In the genomic region with DNA sequence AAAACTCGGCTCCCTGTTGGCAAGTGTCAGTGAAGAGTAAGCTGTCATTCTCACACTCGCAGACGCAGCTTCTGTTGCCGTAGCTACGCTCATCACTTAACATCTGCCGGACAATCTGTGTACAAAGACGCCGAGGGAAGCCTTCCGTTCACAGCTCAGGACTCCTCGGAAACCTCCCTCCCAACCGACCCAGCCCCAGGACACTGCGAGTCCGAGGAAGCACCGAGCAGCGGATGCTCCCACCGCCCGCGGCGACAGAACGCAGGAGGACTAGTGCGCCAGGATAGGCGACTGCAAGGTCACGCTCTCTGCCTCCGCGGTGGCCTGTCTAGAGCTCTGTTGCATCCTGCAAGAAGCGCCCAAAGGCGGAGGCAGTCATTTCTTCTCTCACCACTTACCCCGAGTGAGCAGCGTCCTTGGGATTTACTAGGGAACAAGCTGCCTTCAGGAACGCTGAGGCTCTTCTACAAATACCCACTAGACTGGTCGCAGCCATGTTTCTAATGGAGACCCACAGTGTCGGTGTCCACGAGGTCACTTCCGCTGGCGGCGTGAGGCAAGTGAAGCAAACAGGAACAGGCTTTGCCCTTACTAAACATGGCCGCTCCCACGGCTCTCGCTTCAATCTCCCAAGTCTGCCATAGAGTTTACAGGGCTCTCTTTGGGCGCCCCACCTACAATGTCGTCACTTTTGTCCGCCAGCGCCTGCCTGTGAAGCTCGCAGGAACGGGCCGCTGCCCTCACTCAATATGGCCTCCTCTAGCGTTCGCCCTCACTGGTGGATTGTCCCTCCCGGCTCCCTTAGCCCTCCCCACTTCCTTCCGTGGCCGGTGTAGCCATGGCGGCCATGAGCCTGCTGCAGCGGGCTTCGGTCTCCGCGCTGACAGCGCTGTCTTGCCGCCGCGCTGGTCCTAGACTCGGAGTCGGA, we compare ENCODE assay signal across 8 mouse cellular contexts. TPM values are rescaled to one million over a fixed set of nuclear protein-coding genes. Genes with fewer than 3 reads are reported as not detected.
DNase-seq lines count a peak whose midpoint lies in the region; ATAC-seq lines count a peak whose summit lies in the region.

TSS of gene Ndufb5 (plus strand) at position 747 of the 928 bp plus-strand sequence.

- H3K9me3 ChIP-seq in heart, embryonic 14.5 days (ENCODE audit: control insufficient read depth, low read length), result no peaks in the 10 kb centered on the region
- no peaks in the 10 kb centered on the region for H3K9me3 ChIP-seq in liver, embryonic 13.5 days (replicated peaks)
- no peaks in the 10 kb centered on the region for H3K9me3 ChIP-seq in stomach, embryonic 16.5 days (replicated peaks; ENCODE audit: control insufficient read depth, low read length)

- H3K27me3 ChIP-seq in heart, embryonic 14.5 days (ENCODE audit: control insufficient read depth, insufficient read depth, low read length), result no peaks in the 10 kb centered on the region
- H3K27me3 ChIP-seq in liver, embryonic 13.5 days, result no peaks in the 10 kb centered on the region
- H3K27me3 ChIP-seq in stomach, embryonic 16.5 days (ENCODE audit: control insufficient read depth, insufficient read depth, low read length), result no peaks in the 10 kb centered on the region

- H3K9ac ChIP-seq in heart, embryonic 14.5 days (ENCODE audit: low read length), result peak within 1 kb of the TSS; percentile 95
- H3K9ac ChIP-seq in liver, embryonic 13.5 days, result peak within 1 kb of the TSS; percentile 88
- H3K9ac ChIP-seq in stomach, embryonic 16.5 days (ENCODE audit: low read length), result peak within 1 kb of the TSS; percentile 90

- peak within 1 kb of the TSS; percentile 73 to 80 for H3K4me3 ChIP-seq in heart, embryonic 14.5 days (ENCODE audit: control insufficient read depth in 1 of 2, insufficient read depth in 1 of 2, low read depth in 1 of 2, low read length in 2 of 2)
- H3K4me3 ChIP-seq in liver, embryonic 13.5 days (replicated peaks), result peak within 1 kb of the TSS; percentile 90
- H3K4me3 ChIP-seq in stomach, embryonic 16.5 days (replicated peaks; ENCODE audit: low read length), result peak within 1 kb of the TSS; percentile 96

- under 1% methylated on average over 62 of the region's 62 CpGs for WGBS in heart, embryonic 14.5 days
- under 1% methylated on average over 62 of the region's 62 CpGs for WGBS in liver, embryonic 13.5 days (ENCODE audit: insufficient replicate concordance)
- under 1% methylated on average over 62 of the region's 62 CpGs for WGBS in stomach, embryonic 16.5 days

- peak; percentile 98 for DNase-seq in c-Kit-negative CD71-positive TER-119-positive erythroid progenitor cells, embryonic 14.5 days (ENCODE audit: low read depth, low spot score)
- DNase-seq in fibroblast of lung, adult 2 months (ENCODE audit: low read depth), result peak; percentile 98
- DNase-seq in kidney, postnatal 14 days, result peak; percentile 99
- peak; percentile 97 for DNase-seq in liver, embryonic 13.5 days
- peak; percentile 96 for DNase-seq in neural tube, embryonic 10.5 days (ENCODE audit: extremely low spot score, low spot score)

- H3K4me1 ChIP-seq in heart, embryonic 14.5 days (ENCODE audit: control insufficient read depth in 2 of 2, insufficient read depth in 2 of 2, low read length in 2 of 2), result peaks cover 2 to 20% of the 10 kb centered on the region in 2 experiments; a peak in 2 of 4 replicates
- H3K4me1 ChIP-seq in liver, embryonic 13.5 days (replicated peaks), result peaks cover 39% of the 10 kb centered on the region
- peaks cover 8% of the 10 kb centered on the region for H3K4me1 ChIP-seq in stomach, embryonic 16.5 days (ENCODE audit: control insufficient read depth, insufficient read depth, low read length)

- peak within 1 kb of the TSS; percentile 72 for H3K4me2 ChIP-seq in heart, embryonic 14.5 days (ENCODE audit: low read length)
- peak within 1 kb of the TSS; percentile 88 for H3K4me2 ChIP-seq in liver, embryonic 13.5 days
- peak within 1 kb of the TSS; percentile 83 for H3K4me2 ChIP-seq in stomach, embryonic 16.5 days (ENCODE audit: low read depth, low read length)

- peak within 1 kb of the TSS; percentile 88 to 95 for H3K27ac ChIP-seq in heart, embryonic 14.5 days (replicated peaks in 1 of 2; ENCODE audit: control insufficient read depth in 1 of 2, insufficient read depth in 1 of 2, low read depth in 2 of 2, low read length in 2 of 2)
- peak within 1 kb of the TSS; percentile 83 for H3K27ac ChIP-seq in liver, embryonic 13.5 days
- H3K27ac ChIP-seq in stomach, embryonic 16.5 days (ENCODE audit: low read length), result peak within 1 kb of the TSS; percentile 82

- peak; percentile 93 for ATAC-seq in CD4-positive, CD25-positive, alpha-beta regulatory T cell, adult 4 months
- peak; percentile 97 for ATAC-seq in heart, embryonic 14.5 days (ENCODE audit: insufficient number of reproducible peaks, insufficient read depth, low FRiP score, low read depth)
- ATAC-seq in liver, embryonic 13.5 days (ENCODE audit: low read depth), result peak; percentile 94
- ATAC-seq in stomach, embryonic 16.5 days (ENCODE audit: insufficient read depth, low FRiP score), result peak; percentile 99

- H3K36me3 ChIP-seq in heart, embryonic 14.5 days (ENCODE audit: control insufficient read depth, insufficient read depth, low read length), result peaks cover 54% of the 10 kb centered on the region
- H3K36me3 ChIP-seq in liver, embryonic 13.5 days, result peaks cover 38% of the 10 kb centered on the region
- peaks cover 7% of the 10 kb centered on the region for H3K36me3 ChIP-seq in stomach, embryonic 16.5 days (ENCODE audit: control insufficient read depth, insufficient read depth, low read length)

RNA-seq across cellular contexts. Expression of gene Ndufb5, which starts in this region (rescaled TPM):
- 100 to 1,000 TPM; 219 to 273 TPM for polyA plus RNA-seq in CD4-positive, CD25-positive, alpha-beta regulatory T cell, adult 4 months (2017; shearing (Covaris generic))
- 643 and 662 TPM in 2 replicates for polyA plus RNA-seq in heart, embryonic 14.5 days (2014; fragmentation: Nextera tagmentation; extraction: Ambion mirVana)
- 172 and 175 TPM in 2 replicates for polyA plus RNA-seq in liver, embryonic 13.5 days (2015; fragmentation: Nextera tagmentation; extraction: Ambion mirVana)
- polyA plus RNA-seq in stomach, embryonic 16.5 days (2015; fragmentation: Nextera tagmentation; extraction: Ambion mirVana), result 268 and 316 TPM in 2 replicates

Comparison
In these comparisons a context has a peak if more than half of its experiments do, and no peak if none do; other contexts are left out.
1. Peak in every context shown above with its lines: DNase-seq, ATAC-seq, H3K4me3 ChIP-seq and H3K27ac ChIP-seq.